Mouse (Mus musculus) telencephalon, adult 2 months (tissue): Measurements from ENCODE around the gene Pate1.

ENCODE experiments used
- DNase-seq: peaks from one replicate; pipeline ENCODE4 v3.0.0-alpha.2; 2011; ENCODE audit warnings: low read depth, low spot score

Gene Pate1

DNA sequence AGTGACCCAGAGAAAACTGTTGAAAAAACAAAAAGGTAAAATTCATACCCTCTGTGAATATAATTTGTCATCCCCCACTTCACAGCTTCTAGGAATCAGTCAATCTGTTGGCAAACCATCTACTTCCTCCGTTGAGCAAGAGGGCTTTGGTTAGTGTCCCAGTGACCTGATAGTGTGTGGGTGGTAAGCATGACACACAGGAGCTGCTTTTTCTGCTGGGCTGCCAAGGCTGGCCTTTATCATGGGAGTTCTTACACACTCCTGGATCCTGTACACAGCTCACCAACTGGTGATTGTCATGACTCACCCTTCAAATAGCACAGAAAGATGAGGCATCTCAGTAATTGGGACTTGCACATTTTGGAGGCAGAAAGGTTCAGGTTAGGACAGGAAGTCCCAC, at the start of gene Pate1:
TSS of gene Pate1 (minus strand) at position 378 of the 400 bp plus-strand sequence.
- DNase-seq: peak; percentile 2

DNA sequence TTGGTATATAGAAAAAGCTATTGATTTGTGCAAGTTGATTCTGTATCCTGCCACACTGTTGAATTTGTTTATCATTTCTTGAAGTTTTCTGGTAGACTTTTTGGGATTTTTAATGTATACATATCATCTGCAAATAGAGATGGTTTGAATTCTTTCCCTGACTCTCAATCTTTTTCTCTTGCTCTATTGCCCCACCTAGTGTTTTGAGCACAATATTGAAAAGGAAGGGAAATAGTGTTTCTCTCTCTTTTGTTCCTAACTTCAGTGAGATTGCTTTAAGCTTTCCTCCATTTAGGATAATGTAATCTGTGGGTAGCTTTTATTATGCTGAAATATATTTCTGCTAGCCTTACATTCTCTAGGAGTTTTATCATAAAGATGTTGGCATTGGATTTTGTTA, 20.1 kb upstream of the Pate1 start:
- DNase-seq: no peak

DNA sequence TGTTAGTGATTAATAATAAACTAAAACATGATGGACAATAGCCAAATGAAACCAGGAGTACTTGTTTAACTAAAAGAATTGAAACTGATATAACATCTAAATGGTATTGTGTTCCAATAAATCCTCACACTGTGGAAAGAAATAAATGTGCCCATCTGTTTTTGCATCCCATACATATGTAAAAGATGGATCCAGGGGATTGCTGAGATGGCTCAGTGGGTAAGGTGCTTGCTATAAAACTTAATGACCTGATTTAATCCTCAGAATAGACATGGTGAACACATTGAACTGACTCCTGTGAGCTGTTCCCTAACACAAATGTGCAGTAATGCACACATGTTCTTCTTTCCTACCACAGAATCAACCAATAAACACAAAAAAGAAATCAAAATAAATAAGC, 4.7 kb upstream of the Pate1 start:
- no peak for DNase-seq

DNA sequence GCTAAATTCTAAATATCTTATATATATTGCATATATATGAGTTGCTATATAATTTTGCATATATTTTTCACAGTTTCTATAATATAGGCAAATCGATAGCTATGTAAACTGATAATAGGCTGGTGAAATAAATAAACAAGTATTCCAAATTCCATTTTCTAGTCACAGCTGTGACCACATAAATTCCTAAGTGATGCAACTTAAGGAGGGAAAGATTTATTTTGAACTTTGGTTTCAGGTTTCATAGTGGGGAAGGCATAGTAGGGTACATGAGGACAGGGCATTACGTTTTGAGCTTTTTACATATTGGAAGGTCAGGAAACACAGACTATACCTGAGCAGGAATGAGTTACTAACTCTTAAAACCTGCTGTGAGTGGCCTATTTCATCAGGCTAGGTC, 13.6 kb downstream of the Pate1 start:
- DNase-seq: no peak

DNA sequence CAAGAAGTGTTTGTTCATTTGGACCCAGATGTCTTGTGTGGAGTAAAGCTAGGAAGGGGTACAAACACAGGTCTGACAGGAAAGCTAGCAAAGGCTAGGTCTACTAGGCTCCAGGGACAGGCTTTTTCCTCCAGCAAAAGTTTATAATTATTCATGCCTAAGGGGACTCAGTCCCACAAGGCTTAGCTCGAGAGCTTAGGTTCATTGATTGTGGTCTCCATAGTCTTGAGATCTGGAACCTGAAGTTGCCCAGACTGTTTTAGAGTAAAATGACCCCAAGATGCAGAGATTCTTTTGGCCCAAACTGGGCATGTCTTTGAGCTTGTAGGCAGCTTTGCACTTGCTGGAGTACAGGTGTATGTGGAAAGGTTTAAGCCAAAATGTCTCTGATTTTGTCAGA, 39.1 kb downstream of the Pate1 start, which contains the start of gene Pate3:
TSS of gene Pate3 (minus strand) at position 101 of the 400 bp plus-strand sequence.
- DNase-seq: no peak
